Mouse (Mus musculus) B cell, adult 2 months (primary cell): ENCODE results near the gene Hdac9.

Source experiments
- DNase-seq, 2 experiments: peaks; one replicate each; pipeline ENCODE4 v3.0.0; 2022

The Hdac9 gene

DNA sequence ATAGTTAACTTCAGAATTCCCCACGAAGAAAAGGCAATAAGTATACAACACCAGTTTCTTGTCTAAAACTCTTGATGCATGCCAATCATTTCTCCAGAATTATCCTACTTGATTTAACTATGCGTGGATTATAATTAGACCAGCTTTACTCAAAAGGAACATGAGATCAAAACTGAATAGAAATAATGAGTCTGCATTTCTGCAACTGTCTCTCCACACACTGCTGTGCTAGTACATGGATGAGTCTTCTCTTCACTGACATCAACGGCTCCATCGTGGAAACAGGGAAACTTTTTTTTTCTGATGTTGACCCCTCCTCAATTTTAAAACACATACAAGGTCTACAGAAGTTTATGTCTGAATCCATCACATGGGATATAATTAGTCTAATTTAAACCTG is 334.4 kb downstream of the Hdac9 start:
- no peak for DNase-seq

DNA sequence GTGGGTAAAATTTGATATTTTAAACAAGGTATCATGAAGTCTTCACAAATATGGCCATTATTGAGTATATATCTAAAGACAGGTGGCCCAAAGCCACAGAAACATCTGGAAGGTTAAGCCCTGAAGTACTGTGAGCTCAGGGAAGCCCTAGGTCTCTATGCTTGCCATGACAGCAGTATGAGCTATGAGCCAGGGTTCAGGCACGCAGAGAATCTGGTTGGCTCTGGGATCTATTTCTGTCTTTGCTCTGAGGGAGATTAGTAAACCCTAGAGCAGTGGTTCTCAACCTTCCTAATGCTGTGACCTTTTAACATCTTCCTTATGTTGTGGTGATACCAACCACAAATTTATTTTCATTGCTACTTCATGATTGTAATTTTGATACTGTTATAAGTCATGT is 337.7 kb downstream of the Hdac9 start:
- DNase-seq, result no peak

DNA sequence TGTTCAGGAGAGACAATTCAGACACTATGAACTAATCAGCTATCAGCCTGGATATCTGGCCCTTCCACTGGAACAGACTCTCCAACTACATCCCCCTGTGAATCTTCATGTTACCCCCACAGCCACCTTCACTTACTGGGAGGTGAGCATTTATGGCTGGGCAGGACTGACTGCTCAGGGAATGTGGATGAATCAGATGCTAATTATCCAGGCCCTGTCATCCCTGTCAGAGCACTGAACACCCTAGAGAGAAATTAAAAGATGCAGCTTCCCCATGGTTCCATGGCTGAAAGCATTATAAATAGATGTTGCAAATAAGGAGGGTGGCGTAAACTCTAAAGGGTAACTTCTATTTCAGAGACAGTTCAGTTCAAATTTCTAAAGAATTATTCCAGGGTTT is 345.8 kb downstream of the Hdac9 start:
- no peak for DNase-seq

DNA sequence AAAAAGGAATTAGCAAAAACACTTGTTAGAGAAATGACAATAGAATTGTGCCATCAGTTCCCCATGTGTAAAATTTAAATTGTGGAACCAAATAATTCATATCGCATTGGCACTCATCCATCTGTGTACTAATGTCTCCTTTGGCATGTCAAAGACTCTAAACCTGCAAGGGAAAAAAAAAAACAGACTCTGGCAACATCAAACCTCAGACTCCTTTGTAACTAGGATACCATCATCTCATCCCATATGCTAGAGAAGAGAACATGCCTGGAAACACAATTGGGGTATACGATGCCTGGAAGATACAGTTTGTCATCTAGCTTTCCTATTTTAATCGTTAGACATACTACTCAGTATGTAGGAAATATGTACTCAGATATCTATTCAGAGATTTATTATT is 347.4 kb downstream of the Hdac9 start:
- DNase-seq, result no peak

DNA sequence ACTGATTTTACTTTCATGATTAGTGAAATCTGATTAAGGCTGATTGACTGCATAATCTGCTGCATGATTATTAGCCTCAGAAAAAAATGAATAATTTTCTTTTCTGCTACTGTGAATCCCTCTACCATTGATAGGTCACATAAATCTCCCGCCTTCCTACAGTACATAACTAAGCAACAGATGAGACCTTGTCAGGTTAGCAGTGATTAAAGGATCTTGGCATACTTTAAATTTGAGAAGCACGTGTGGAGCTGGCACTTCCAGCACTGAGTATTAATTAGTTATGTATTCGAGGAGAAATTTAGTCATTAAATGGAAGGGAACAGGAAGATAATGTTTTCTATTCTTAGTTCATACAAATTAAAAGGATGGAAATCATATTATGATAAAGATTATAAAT is 347.8 kb downstream of the Hdac9 start:
- DNase-seq, result no peak

DNA sequence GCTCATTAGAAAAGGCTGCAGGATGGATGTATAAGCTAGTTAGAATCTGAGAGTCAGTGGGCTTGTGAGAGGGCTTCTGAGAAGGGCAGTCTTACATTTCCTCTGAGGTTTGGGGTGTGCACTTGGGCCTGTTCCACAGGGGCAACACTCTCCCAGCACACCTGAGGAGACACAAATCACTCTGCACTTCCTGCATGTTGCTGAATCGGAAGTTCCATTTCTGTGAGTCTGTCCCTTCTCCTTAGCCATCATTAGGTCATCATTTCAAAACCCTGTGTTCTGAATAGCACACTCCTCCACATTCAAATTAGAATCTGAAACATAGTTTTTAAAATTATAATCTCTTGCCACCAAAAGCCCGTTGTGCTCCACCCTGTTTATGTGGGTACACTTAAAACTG is 354.6 kb downstream of the Hdac9 start:
- DNase-seq, result no peak

DNA sequence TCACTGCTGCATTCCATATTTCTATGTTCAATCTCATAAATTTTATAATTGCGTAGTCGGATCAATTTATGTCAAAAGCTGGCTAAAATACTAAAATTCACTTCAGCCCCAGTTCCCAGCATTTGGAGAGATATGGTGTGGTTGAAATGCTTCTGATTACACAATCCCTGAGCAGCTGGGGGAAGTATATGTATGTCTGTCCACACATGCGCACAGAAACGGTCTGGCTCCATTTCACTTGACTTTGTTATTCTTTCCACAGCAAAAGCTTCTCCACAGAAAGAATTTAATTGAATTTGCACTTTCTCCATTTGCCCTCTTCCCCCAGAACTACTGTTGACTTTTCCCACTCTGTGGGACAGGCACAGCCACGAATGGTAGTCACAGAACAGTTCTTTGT is 357.9 kb downstream of the Hdac9 start:
- DNase-seq, result no peak

DNA sequence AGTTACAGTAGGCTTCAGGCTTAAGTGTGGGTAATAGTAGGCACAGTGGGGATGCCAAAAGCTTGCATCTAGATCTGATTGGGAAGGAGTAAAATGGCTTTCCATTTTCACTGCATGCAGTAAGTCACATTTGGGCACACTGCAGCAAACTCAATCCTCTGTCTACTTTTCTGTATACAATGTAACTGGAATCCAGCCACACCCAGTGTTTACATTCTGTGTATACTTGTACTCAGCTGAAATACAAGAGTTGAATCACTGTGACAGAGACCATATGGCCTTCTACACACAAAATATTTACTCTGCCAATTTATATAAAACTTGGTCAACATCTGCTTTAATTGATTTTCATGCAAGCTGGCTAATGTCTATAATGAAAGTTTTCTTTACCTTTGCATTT is 362.1 kb downstream of the Hdac9 start:
- no peak for DNase-seq

DNA sequence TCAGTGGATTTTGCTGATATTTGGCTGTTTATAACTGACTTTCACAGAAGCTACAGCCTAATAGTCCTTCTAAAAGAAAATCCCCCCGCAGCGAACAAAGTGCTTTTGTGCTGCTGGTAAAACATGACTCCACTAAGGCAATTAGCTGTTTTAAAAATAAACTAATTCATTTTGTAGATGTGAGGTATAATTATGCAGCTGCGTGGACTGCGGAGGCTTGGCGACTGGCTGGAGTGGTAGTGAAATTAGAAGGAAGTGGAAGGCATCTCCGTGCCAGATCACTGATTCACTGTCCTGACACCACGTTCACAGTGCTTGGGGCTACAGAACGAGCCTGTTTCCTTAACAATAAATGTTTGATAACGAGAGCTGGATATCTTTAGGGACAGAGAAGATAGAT is 366.6 kb downstream of the Hdac9 start:
- no peak for DNase-seq

DNA sequence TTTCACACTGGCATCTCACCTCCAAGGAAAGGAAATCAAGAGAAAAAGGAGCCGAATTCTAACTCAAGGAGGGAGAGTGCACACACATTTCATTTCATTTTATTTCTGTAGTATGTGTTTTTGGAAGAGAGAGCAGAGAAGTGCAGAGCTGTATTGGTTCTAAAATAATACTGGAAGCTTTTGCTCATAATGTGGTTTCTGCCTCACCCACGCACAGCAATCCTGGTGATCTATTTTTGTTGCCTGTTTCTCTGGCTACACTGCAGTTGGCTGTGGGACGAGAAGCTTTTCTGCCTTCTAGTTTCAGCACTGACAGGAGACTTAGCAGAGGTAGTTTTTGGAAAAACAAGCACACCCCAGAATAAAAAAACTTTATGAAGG is 387.7 kb downstream of the Hdac9 start:
- DNase-seq, result no peak

DNA sequence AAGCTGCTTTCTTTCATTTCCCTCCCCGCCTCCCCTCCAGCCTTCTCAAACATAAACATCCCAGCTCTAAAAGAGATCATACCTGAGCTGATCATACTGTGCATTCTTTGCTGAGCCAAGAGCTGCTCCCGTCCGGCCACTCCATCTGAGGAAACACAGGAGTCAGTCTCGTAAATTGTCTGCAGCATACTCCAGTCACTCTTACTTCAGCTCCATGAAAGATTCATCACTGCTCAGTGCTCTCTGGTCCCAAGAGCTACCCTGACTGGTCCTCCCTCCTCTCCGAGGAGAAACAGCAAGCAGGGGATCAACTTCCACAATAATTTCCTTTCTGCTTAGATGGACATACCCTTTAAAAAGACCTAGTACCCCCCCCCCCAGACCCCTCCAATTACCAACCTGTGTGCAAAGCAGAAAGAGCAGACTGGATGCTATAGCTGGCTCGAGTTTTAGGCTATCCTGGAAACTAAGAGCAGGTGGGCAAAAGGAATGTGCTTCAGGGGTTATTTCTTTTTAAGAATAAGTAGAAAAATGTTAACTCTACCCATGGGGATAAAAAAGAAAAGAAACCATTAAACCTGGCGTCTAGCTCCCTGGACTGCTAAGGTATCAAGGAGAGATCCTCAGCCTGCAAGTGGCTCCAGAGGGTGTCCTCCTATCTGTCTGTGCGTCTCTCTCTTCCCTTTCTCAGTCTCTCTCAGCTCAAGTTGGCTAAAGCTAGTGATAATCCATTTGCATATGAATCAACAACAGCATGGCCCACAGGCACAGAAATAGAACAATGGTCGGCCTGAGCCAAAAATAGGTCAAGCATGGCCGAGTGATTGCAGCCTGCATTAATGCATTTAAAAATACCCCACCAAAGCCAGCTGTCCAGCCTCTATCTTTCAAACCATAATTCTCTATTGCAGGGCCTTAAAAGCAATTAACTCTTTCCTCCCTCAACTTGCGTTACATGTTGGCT is 388.4 kb downstream of the Hdac9 start:
- peak; percentile 53 to 54 for DNase-seq

DNA sequence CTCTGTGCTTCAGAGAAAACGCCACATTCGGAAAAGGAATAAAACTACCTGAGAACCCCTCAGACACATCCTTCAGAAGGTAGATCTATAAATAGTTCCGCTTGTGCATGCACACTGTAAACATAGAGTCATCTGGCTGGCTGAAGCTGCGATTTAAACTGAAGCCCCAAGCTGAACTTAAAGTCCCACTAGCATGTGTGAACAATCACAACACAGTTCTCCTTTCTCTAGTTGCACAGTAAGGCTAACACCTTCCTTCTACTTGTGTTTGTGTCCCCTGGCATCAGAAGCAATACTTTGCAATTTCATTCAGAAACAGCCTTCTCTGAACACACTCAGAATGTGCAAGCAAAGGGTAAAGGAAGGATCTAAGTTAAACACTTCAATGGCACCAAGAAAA is 389.1 kb downstream of the Hdac9 start:
- DNase-seq, result no peak

DNA sequence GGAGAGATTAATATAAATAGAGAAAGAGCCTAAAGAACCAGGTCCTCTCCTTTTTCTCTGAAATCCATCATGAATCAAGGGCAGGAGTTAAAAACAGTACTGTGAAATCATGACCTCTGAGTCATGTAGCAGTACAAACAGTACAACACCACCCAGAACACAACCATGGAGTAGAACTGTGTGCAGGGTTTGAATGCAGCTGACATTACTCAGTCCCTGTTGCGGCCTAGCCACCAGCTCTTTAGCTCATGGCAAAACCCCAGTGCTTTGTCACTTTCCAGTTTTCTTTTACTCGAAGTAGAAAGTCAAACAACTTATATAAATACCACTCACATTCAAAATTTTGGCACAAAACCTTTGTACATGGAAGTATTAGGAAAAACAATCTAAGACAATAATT is 395.4 kb downstream of the Hdac9 start:
- no peak for DNase-seq

DNA sequence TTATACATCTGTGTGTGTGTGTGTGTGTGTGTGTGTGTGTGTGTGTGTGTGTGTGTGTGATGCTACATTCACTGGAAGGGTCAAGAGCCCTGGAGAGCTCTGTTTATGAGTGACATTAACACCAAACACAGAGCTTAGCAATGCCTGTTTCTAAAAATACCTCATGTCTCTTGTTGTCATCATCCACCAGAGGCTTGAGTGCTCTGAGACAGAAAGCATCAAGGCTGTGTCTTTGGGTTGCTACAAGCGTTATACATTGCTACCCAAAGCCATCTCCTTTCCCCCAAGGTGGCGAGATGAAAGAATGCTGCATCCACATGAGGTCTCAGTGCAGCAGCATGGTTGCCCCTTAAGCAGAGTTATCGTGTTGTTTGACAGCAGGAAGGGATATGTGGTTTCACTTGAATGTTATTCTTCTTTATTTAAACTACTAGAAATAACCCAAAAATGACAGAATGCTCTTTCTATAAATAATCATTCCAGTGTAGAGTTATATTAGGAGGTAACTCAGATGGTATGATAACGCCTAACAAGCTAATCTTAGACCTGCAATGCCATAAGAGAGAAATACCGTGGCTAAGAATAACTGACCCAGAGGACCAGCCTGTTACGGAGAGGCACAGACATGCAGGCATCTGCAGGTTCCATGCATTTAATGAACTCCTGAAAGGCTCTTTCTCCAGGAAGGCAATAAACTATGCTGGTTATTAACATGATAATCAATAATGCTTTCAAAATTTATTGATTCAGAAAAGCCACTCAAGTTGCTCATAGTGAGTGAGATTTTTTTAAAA is 399.9 kb downstream of the Hdac9 start:
- DNase-seq, result no peak

DNA sequence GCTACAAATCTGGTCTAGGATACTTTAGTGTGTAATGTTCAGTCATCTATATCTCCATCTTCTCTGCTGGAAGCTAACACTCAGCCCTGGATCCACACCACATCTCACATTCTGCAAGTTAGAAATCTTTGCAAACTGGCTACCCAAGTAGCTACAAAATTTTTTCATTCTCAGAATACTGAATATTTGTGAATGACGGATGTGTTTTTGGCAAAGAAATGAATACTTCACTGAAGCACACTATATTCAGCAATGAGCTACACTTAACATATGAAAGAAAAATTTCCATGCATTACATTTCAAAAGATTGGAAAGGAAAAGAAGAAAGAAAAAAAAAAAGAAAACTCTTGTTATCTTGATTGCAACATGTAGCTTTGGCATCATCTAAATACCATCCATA is 410.6 kb downstream of the Hdac9 start:
- DNase-seq, result no peak

DNA sequence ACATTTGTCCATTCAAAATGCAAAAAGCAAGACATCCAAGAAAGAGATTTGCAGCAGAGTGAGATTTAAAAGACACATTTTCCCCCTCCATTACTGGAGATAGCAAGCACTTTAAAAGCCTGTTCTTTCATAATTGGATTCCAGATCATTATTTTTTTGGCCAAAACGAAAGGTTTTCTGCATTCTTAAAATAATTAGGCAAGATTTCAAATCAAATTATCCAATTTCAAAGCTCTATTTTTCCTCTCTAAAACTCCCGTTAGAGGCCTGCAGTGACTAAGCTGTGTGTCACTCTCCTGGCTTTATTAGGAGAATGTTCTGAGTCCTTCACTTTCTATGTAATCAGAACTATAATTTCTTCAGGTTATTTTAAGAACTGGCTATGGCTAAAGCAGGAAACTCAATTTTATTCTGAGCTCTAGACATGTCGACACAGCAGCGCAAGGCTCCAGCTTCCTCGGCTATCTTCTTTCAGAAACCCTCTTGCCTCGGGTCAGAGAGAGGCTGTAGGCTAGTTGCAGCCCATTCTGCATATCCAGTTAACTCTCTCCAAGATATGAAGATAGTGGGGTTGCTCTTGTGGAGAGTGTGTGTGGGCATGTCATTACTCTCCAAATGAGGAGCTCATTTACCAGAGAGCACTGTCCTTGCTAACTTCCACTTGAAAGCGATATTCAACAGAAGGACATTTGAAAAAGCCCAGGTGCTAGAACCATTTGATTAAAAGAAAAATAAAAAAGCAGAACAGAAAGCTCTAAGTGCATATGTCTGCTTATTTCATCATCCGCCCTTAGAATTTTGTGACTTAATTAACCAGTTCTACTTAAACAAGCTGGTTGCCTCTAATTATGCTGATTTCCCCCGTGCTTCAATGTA is 417.9 kb downstream of the Hdac9 start:
- DNase-seq, result peak; percentile 45 to 53

DNA sequence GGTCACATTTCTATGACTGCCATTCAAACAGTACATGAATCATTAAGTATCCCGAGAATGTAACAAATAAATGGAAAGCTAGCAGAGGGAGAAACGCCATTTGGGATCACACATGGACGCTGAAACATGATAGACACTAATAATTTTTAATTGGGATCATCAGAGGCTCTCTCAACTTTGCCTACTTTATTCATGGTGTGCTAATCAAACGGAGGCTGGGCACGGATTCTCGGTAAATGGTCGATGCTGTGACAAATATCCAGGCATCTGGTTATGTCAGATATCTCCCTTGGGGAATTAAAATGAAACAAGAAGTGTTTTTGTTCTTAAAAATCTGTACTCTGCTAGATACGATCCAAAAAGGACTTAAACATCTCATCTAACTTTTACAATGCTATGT is 418.6 kb downstream of the Hdac9 start:
- no peak for DNase-seq

DNA sequence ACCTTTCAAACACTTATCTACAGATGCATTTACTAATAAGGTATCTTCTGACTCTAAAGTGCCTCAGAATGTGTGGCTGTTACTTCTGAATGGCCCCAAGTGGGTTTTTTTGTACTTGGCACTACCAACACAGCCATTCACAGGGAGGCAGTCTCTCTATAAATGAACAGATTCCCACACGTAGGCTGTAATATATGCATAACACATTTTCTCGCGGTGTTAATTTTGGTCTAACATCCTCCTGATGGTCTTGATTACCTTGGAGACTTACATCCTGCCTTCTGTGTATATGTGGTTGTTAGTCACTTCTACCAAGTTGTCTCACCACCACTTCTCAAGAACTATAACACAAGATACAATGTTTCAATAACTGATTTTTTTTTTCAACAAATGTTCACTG is 419.2 kb downstream of the Hdac9 start:
- no peak for DNase-seq

DNA sequence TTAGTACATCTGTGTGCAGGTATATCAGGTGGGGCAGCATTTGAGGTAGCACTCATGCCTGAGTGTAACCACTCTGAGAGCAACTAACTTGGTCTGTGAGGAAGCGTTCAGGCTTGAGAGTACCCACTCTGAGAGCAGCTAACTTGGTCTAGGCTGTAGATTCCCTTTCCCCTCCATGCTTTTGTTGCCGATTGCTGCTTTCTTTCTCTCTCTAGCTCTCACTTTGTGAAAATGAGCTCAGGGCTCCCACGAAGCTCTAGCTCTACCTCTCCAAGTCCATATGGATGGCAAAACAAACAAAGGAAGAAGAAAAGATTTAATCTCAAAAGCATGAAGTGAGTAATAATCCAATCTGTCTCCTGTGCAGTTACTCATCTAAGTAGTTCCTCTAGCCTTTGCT is 421.0 kb downstream of the Hdac9 start:
- DNase-seq, result peak in 1 of 2 experiments; percentile 44

DNA sequence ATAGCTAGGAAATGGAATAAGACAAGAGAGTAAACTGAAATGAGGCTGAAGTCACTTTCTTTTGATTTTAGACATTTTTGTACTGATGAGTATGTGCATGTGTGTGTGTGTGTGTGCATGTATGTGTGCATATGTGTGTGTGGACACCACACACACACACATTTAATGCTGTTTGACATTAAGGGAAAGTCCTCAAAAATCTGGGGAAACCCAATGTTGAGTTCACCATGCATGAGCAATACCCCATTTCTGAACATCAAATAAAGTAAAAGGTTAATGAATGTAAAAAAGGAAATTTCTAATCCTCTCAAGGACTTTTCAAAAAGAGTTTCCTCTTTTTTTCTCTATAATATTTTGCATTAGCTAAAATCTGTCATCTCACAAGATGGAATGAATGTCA is 427.3 kb downstream of the Hdac9 start:
- no peak for DNase-seq

DNA sequence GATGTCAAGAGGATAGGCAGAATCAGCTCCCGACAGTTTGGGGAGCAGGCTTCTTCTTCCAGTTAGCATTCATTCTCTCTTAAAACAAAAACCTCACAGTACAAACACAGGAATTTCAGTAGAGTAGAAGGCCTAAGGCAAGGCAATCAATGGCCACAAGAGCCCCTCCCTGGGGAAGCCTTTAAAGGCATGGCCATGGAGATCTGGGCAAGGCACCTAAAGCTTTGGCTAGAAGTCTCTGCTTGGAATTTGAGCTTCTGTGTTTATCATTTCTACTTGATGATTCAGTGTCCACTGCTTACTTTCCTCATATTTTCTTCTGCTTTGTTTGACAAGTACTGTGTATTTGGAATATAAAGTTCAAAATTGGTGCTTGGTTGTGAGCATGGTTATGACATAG is 429.2 kb downstream of the Hdac9 start:
- DNase-seq, result no peak

DNA sequence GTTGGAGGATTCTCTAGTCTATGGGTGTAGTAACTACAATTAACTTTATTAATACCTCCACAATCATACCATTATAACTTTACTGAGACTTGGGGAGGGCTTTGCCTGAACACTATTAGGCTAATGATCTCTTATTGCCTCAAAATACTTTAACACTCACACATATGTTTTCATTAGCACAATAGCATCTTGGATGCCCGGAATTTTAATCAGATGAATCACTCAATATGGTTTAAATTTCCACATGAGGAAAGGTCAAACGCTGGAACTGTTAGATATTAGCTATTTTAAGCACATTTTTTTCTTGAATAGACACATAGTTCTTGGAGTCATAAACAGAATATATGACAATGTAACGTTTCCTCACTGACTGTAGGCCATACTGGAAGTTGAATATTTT is 429.9 kb downstream of the Hdac9 start:
- no peak for DNase-seq

DNA sequence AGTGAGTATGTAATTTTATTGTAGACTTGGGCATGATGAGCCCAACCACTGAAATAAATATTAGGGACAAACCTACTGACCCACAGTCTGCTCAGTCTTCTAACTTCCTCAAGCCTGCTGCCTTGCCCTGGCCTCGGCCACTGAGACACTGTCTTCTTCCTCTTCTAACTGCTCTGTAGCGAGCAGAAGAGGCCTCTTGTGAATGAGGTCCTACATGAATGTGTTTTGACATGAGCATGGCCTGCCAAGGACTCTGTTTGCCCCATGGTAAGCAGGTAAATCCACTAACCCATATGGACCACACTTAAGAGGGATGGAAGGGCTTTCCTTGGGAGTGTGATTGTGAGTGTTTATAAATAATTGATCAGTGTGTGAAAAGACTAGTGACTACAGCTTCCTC is 430.9 kb downstream of the Hdac9 start:
- peak; percentile 49 to 58 for DNase-seq
